12 mouse cellular contexts compared by ENCODE assay signal in genomic region chr11:96320688-96321087, GRCm38 (mm10). TPM values are rescaled to one million over a fixed set of nuclear protein-coding genes. Genes with fewer than 3 reads are reported as not detected.
DNase-seq lines count a peak whose midpoint lies in the region; ATAC-seq and TF ChIP-seq lines count a peak whose summit lies in the region.
"Had no signal": no experiment of that assay in that cellular context is flagged by ENCODE, and none has a peak within 500 bp of the region (broad histone marks: within the 10 kb centered on the region; RNA-seq: fewer than 3 reads in every experiment).

No protein-coding gene starts in this region.

- peak overlapping the region; percentile 47 for H3K4me3 ChIP-seq in hindbrain, embryonic 15.5 days
- H3K4me3 ChIP-seq in kidney, postnatal 0 days (replicated peaks; ENCODE audit: low read depth, low read length): peak overlapping the region; percentile 83
- H3K4me3 ChIP-seq in neural tube, embryonic 14.5 days (ENCODE audit: low read depth, low read length): peak overlapping the region; percentile 95
- H3K4me3 ChIP-seq: embryonic facial prominence, embryonic 12.5 days had no signal

- no peak for ATAC-seq in hindbrain, embryonic 15.5 days (ENCODE audit: low FRiP score, low read depth)
- ATAC-seq in kidney, postnatal 0 days (replicated peaks; ENCODE audit: low FRiP score, low read depth): no peak
- no peak for ATAC-seq in neural tube, embryonic 14.5 days (ENCODE audit: low read depth)
- ATAC-seq in granulocyte monocyte progenitor cell, adult 5-6 weeks (replicated peaks; ENCODE audit: poor library complexity, severe bottlenecking): no peak
- ATAC-seq: activated CD4-positive, CD25-positive, alpha-beta regulatory T cell, adult 4 months had no signal

- peak overlapping the region; percentile 96 for H3K27ac ChIP-seq in hindbrain, embryonic 15.5 days (replicated peaks)
- peak overlapping the region; percentile 99 for H3K27ac ChIP-seq in kidney, postnatal 0 days
- H3K27ac ChIP-seq in neural tube, embryonic 14.5 days (ENCODE audit: low read depth, low read length): peak overlapping the region; percentile 100
- H3K27ac ChIP-seq: embryonic facial prominence, embryonic 12.5 days had no signal

- peaks cover 50% of the 10 kb centered on the region for H3K27me3 ChIP-seq in hindbrain, embryonic 15.5 days
- H3K27me3 ChIP-seq in kidney, postnatal 0 days (ENCODE audit: insufficient read depth, low read length): no peaks in the 10 kb centered on the region
- no peaks in the 10 kb centered on the region for H3K27me3 ChIP-seq in neural tube, embryonic 14.5 days (ENCODE audit: control insufficient read depth, insufficient read depth, low read length)

- H3K4me2 ChIP-seq in hindbrain, embryonic 15.5 days: peak overlapping the region; percentile 59
- H3K4me2 ChIP-seq in kidney, postnatal 0 days (ENCODE audit: low read length): peak overlapping the region; percentile 96
- peak overlapping the region; percentile 100 for H3K4me2 ChIP-seq in neural tube, embryonic 14.5 days (ENCODE audit: low read depth, low read length)
- H3K4me2 ChIP-seq: embryonic facial prominence, embryonic 12.5 days; midbrain, embryonic 11.5 days had no signal

- H3K9me3 ChIP-seq in hindbrain, embryonic 15.5 days: no peaks in the 10 kb centered on the region
- no peaks in the 10 kb centered on the region for H3K9me3 ChIP-seq in kidney, postnatal 0 days (replicated peaks; ENCODE audit: low read length)
- no peaks in the 10 kb centered on the region for H3K9me3 ChIP-seq in neural tube, embryonic 14.5 days (ENCODE audit: control insufficient read depth, low read length)
- H3K9me3 ChIP-seq: embryonic facial prominence, embryonic 12.5 days had no signal

- 2% methylated on average over 17 of the region's 17 CpGs for WGBS in hindbrain, embryonic 15.5 days
- WGBS in kidney, postnatal 0 days: 10% methylated on average over 17 of the region's 17 CpGs
- 3% methylated on average over 17 of the region's 17 CpGs for WGBS in neural tube, embryonic 14.5 days

- H3K4me1 ChIP-seq in hindbrain, embryonic 15.5 days (replicated peaks): no peaks in the 10 kb centered on the region; the same call in 1 of the 2 replicates
- H3K4me1 ChIP-seq in kidney, postnatal 0 days (replicated peaks; ENCODE audit: insufficient read depth, low read length): peaks cover 42% of the 10 kb centered on the region
- H3K4me1 ChIP-seq in neural tube, embryonic 14.5 days (ENCODE audit: control insufficient read depth, insufficient read depth, low read length): peaks cover 62% of the 10 kb centered on the region

- TF ChIP-seq CTCF in kidney, postnatal 0 days (IDR thresholded peaks at IDR 0.05; ENCODE audit: low read depth): no peak

- peak overlapping the region; percentile 65 for H3K9ac ChIP-seq in hindbrain, embryonic 15.5 days
- peak overlapping the region; percentile 88 for H3K9ac ChIP-seq in kidney, postnatal 0 days (ENCODE audit: low read depth, low read length)
- H3K9ac ChIP-seq in neural tube, embryonic 14.5 days (replicated peaks; ENCODE audit: low read depth, low read length): peak overlapping the region; percentile 100
- H3K9ac ChIP-seq: embryonic facial prominence, embryonic 12.5 days had no signal

- no peaks in the 10 kb centered on the region for H3K36me3 ChIP-seq in hindbrain, embryonic 15.5 days
- H3K36me3 ChIP-seq in kidney, postnatal 0 days (ENCODE audit: insufficient read depth, low read length): 0 out of 2 replicates have a peak, but pooled peaks cover 7% of the 10 kb centered on the region
- H3K36me3 ChIP-seq in neural tube, embryonic 14.5 days (ENCODE audit: control insufficient read depth, insufficient read depth, low read length): peaks cover 6% of the 10 kb centered on the region
- H3K36me3 ChIP-seq: embryonic facial prominence, embryonic 12.5 days had no signal

- peak; percentile 34 for DNase-seq in kidney, adult 9 months
- no peak for DNase-seq in kidney, postnatal 10 days
- no peak for DNase-seq in kidney, postnatal 0 days (ENCODE audit: low spot score)
- DNase-seq in layer of hippocampus, adult 9-10 months (ENCODE audit: low spot score): no peak
- DNase-seq in left cerebral cortex, adult 11 months (ENCODE audit: low spot score): no peak

RNA-seq across cellular contexts. Expression of gene Hoxb3, which starts 2.4 kb away (rescaled TPM):
- 12.8 and 13.2 TPM in 2 replicates for polyA plus RNA-seq in hindbrain, embryonic 15.5 days (2015; fragmentation: Nextera tagmentation; extraction: Ambion mirVana)
- polyA plus RNA-seq in kidney, postnatal 0 days (2015; fragmentation: Nextera tagmentation; extraction: Ambion mirVana): 3.9 and 4.2 TPM in 2 replicates
- 13.5 and 13.9 TPM in 2 replicates for polyA plus RNA-seq in neural tube, embryonic 14.5 days (2014; fragmentation: Nextera tagmentation; extraction: Ambion mirVana)
- 1.5 and 7.8 TPM in 2 replicates for total RNA-seq in granulocyte monocyte progenitor cell, adult 5-6 weeks (2014; fragmentation: Nextera tagmentation)
- 0.05 and 0.56 TPM in 2 replicates for total RNA-seq in granulocyte monocyte progenitor cell, adult 5-6 weeks (2017)
- total RNA-seq: left cerebral cortex, postnatal 36 days had no signal
- polyA plus RNA-seq: activated CD4-positive, CD25-positive, alpha-beta regulatory T cell, adult 4 months; midbrain, embryonic 11.5 days had no signal

RNA-seq across cellular contexts. Expression of gene Hoxb4, which starts 2.6 kb away (rescaled TPM):
- polyA plus RNA-seq in hindbrain, embryonic 15.5 days (2015; fragmentation: Nextera tagmentation; extraction: Ambion mirVana): 3.5 and 3.8 TPM in 2 replicates
- 3.6 and 3.8 TPM in 2 replicates for polyA plus RNA-seq in kidney, postnatal 0 days (2015; fragmentation: Nextera tagmentation; extraction: Ambion mirVana)
- 3.4 and 4.1 TPM in 2 replicates for polyA plus RNA-seq in neural tube, embryonic 14.5 days (2014; fragmentation: Nextera tagmentation; extraction: Ambion mirVana)
- total RNA-seq in granulocyte monocyte progenitor cell, adult 5-6 weeks (2014; fragmentation: Nextera tagmentation): 2.6 and 3.8 TPM in 2 replicates
- 1.9 and 2.3 TPM in 2 replicates for total RNA-seq in granulocyte monocyte progenitor cell, adult 5-6 weeks (2017)
- total RNA-seq: left cerebral cortex, postnatal 36 days had no signal
- polyA plus RNA-seq: midbrain, embryonic 11.5 days had no signal

RNA-seq across cellular contexts. Expression of gene Hoxb5, which starts 17.6 kb away (rescaled TPM):
- 115 and 140 TPM in 2 replicates for polyA plus RNA-seq in hindbrain, embryonic 15.5 days (2015; fragmentation: Nextera tagmentation; extraction: Ambion mirVana)
- 10.2 and 12.9 TPM in 2 replicates for polyA plus RNA-seq in kidney, postnatal 0 days (2015; fragmentation: Nextera tagmentation; extraction: Ambion mirVana)
- 49.1 and 52.4 TPM in 2 replicates for polyA plus RNA-seq in neural tube, embryonic 14.5 days (2014; fragmentation: Nextera tagmentation; extraction: Ambion mirVana)
- not detected in 2 replicates for total RNA-seq in granulocyte monocyte progenitor cell, adult 5-6 weeks (2014; fragmentation: Nextera tagmentation)
- 0.05 TPM in 1 of 2 replicates, not detected in the other for total RNA-seq in granulocyte monocyte progenitor cell, adult 5-6 weeks (2017)
- total RNA-seq: left cerebral cortex, postnatal 36 days had no signal
- polyA plus RNA-seq: activated CD4-positive, CD25-positive, alpha-beta regulatory T cell, adult 4 months; midbrain, embryonic 11.5 days had no signal

RNA-seq across cellular contexts. Expression of gene Hoxb6, which starts 28.4 kb away (rescaled TPM):
- 52.1 and 66.7 TPM in 2 replicates for polyA plus RNA-seq in hindbrain, embryonic 15.5 days (2015; fragmentation: Nextera tagmentation; extraction: Ambion mirVana)
- polyA plus RNA-seq in kidney, postnatal 0 days (2015; fragmentation: Nextera tagmentation; extraction: Ambion mirVana): 45.0 and 47.8 TPM in 2 replicates
- 138 and 141 TPM in 2 replicates for polyA plus RNA-seq in neural tube, embryonic 14.5 days (2014; fragmentation: Nextera tagmentation; extraction: Ambion mirVana)
- total RNA-seq in granulocyte monocyte progenitor cell, adult 5-6 weeks (2014; fragmentation: Nextera tagmentation): not detected in 2 replicates
- not detected in 2 replicates for total RNA-seq in granulocyte monocyte progenitor cell, adult 5-6 weeks (2017)
- total RNA-seq: left cerebral cortex, postnatal 36 days had no signal
- polyA plus RNA-seq: activated CD4-positive, CD25-positive, alpha-beta regulatory T cell, adult 4 months; embryonic facial prominence, embryonic 12.5 days; midbrain, embryonic 11.5 days had no signal

RNA-seq across cellular contexts. Expression of gene Hoxb2, which starts 29.6 kb away (rescaled TPM):
- polyA plus RNA-seq in hindbrain, embryonic 15.5 days (2015; fragmentation: Nextera tagmentation; extraction: Ambion mirVana): 26.8 and 32.9 TPM in 2 replicates
- 38.0 and 42.3 TPM in 2 replicates for polyA plus RNA-seq in kidney, postnatal 0 days (2015; fragmentation: Nextera tagmentation; extraction: Ambion mirVana)
- polyA plus RNA-seq in neural tube, embryonic 14.5 days (2014; fragmentation: Nextera tagmentation; extraction: Ambion mirVana): 45.2 and 48.5 TPM in 2 replicates
- total RNA-seq in granulocyte monocyte progenitor cell, adult 5-6 weeks (2014; fragmentation: Nextera tagmentation): 1.7 TPM in 1 of 2 replicates, not detected in the other
- 0.26 TPM in 1 of 2 replicates, not detected in the other for total RNA-seq in granulocyte monocyte progenitor cell, adult 5-6 weeks (2017)
- total RNA-seq: left cerebral cortex, postnatal 36 days had no signal
- polyA plus RNA-seq: activated CD4-positive, CD25-positive, alpha-beta regulatory T cell, adult 4 months; midbrain, embryonic 11.5 days had no signal
